Mouse (Mus musculus) small intestine, adult 2 months (tissue): Measurements from ENCODE around the gene Serpina3f.

Source experiments
- CTCF ChIP-seq: fragments of 200-500 bp; IDR thresholded peaks from 2 replicates; pipeline ENCODE4 v1.5.1; 2012; ENCODE audit warnings: low read depth, mild to moderate bottlenecking, control low read depth, inconsistent platforms, low read length, moderate library complexity, mixed read lengths; ENCODE audit not compliant: insufficient replicate concordance, insufficient read length; ENCODE audit errors: extremely low read depth
- POLR2A ChIP-seq: fragments of 200-500 bp; IDR thresholded peaks from 2 replicates; pipeline ENCODE4 v1.6.1; 2012; ENCODE audit warnings: low read depth, mild to moderate bottlenecking, control low read depth, inconsistent platforms, low read length, moderate library complexity

DNA sequence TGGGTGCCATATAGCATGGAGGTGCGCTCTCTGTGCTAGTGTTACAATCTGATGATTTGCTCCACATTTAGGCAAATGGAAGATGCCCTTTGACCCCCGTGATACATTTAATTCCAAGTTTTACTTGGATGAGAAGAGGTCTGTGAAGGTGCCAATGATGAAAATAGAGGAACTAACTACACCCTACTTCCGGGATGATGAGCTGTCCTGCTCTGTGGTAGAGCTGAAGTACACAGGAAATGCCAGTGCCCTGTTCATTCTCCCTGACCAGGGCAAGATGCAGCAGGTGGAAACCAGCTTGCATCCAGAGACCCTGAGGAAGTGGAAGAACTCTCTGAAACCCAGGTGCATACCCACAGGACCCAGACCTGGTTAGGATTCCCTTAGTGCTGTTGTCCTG lies 52.0 kb downstream of the Serpina3f start:
- TF ChIP-seq POLR2A (no peak), CTCF (no peak)
